Mouse (Mus musculus) liver, adult (tissue): ENCODE results near the gene Serpinb2.

Source experiments
- GATA4 ChIP-seq: IDR thresholded peaks from 2 replicates; pipeline ENCODE4 v1.6.1; 2014; ENCODE audit warnings: mild to moderate bottlenecking, low read length; ENCODE audit not compliant: insufficient replicate concordance

The Serpinb2 gene

DNA sequence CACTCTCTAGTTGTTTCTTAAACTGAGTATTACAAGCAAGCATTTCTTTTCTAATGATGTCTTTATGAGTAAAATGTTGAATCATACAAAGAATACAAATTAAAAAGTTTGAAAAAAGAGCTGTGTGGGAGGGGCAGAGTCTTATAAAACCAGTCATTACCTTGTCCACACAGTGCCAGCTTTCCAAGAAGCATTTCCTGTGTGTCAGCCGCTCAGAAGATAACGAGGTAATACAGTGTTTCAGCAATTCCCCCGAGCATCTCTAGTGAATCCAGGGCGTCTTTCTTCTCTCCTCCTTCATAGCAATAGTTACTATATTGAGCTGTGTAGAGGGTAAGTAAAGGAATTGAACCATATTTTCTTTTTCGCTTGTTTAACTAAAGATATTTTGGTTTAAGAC is at the start of gene Serpinb2:
Serpinb2 (plus strand) TSS at position 172 of the 400 bp plus-strand sequence.
- TF ChIP-seq GATA4, result no peak

DNA sequence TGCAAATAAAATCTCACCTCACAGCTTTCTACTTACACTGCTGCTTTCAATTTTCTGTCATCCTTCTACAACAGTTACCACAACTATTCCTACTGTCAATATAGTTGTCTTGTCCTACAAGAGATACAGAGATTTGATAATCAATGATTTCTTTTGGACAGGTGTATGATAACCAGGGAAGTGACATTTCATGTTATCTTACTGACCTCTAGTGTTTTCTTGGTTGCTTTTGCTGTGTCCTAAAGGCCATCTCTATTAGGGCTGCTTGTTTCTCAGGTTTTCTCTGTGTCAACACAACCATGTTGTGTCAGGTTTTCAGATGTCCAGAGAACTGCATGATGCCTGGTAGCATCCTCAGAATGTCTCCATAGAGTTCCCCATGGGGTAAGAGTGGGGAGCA is 31.3 kb upstream of the Serpinb2 start:
- TF ChIP-seq GATA4, result no peak

DNA sequence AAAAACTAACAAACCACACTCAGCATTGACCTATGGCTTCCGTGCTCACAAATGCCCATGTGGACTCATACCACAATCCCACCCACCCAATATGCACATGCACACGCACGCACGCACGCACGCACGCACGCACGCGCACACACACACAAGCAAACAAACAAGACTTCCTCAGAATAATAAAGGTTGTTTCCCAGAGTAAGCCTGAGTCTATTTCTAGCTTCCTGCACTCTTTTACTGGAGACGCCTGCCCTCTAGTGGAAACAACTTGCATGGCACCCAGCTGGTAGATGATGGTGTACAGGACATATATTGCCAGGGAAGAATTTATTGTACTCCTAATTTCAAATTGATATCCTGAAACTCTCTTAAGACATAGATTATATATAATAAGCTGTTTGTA is 29.8 kb upstream of the Serpinb2 start:
- TF ChIP-seq GATA4, result no peak

DNA sequence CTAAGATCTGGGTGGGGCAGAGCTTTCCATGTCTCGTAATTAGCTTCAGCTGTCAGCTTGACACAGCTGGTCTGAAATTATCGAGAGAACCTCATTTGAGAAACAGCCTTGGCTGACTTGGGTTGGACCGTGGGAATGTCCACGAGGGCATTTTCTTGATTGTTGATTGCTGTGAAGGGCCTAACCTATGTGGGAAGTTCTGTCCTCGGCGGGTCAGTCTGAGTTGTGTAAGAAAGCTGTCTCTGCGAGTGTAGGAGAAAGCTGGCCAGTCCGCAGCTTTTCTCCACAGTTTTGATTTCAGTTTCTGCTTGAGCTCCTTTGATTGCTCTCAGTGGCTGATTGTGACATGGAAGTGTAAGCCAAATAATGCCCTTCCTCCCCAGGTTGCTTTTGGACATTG is 21.6 kb upstream of the Serpinb2 start:
- no peak for TF ChIP-seq GATA4

DNA sequence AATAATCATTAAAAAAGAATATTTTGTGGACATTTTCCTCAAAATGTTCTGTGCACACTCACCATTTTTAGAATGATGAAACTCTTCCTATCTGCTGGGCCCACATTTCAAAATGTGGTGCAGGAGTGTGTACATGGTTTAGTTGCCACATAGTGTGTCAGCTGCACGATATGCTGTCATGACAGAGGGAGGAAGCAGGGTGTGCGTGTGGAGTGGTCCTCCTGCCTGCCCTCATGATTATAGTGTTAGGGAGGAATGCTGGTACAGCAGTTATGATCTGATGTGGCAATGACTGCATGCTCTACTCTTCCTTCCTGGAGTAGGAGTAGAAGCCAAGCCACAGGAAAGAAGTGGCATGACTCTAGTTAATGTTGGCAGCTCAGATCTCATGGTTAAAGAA is 14.4 kb upstream of the Serpinb2 start:
- no peak for TF ChIP-seq GATA4

DNA sequence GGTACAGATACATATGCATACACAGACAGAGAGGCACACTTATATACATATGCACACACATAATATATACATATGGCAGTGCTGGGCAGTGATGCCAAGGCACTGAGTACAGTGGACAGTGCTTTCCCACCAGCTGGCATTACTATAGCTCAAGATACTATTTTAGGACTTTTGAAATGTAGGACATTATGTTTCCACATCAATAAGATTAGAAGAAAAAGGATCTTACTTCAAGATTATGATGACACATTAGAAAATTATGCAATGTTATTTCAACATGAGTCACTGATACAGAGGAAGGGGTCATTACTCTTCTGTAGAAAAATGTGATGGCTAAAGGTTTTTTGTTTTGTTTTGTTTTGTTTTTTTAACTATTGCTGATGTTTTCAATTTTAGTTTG is 9.2 kb upstream of the Serpinb2 start:
- TF ChIP-seq GATA4, result no peak

DNA sequence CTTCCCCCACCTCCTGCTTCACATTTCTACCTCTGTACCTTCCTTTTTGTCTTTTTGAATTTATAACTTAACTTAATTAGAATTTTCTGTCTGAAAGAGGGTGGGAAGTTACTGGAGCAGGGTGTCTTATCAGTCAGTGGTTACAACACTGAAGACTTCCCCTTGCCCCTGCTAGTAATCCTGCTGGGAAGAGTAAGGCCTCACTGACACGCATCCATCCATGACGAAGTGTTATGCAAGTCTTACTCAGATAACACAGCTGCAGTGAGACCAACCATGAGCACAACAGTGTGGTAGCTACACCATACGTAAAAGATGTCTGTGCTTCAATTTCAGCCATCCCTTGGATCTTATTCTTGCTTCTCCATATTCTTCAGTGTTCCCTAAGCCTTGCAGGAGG is 7.9 kb upstream of the Serpinb2 start:
- no peak for TF ChIP-seq GATA4

DNA sequence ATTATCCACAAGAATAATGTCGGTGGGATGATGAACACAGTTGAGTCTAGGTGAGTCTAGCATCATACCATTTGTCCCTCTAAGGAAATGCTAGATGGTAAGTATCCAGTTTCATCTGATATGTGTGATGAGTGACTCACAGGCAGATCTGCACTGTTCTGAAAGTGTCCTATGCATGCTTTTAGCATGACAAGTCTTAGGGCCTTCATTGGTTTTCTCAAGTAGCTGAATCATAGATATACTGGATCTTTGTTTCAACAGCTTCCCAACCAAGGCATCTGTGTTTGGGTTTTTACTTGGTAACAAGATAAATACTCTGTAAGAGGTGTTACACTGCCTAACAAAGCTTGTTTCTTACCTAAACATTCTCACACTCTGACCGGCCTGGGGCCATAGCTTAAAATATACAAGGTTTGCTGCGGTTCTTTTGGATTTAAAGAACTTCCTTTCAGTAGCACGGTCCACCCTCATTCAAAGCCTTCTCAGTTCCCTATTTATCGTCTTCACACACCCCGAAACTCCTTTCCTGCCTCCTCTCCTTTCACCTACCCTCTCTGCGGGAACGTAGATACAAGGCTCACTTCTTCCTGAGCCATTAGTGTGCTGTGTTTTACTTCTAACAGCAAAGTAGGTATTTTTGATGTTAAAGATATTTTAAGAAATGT is 5.2 kb upstream of the Serpinb2 start:
- TF ChIP-seq GATA4, result no peak

DNA sequence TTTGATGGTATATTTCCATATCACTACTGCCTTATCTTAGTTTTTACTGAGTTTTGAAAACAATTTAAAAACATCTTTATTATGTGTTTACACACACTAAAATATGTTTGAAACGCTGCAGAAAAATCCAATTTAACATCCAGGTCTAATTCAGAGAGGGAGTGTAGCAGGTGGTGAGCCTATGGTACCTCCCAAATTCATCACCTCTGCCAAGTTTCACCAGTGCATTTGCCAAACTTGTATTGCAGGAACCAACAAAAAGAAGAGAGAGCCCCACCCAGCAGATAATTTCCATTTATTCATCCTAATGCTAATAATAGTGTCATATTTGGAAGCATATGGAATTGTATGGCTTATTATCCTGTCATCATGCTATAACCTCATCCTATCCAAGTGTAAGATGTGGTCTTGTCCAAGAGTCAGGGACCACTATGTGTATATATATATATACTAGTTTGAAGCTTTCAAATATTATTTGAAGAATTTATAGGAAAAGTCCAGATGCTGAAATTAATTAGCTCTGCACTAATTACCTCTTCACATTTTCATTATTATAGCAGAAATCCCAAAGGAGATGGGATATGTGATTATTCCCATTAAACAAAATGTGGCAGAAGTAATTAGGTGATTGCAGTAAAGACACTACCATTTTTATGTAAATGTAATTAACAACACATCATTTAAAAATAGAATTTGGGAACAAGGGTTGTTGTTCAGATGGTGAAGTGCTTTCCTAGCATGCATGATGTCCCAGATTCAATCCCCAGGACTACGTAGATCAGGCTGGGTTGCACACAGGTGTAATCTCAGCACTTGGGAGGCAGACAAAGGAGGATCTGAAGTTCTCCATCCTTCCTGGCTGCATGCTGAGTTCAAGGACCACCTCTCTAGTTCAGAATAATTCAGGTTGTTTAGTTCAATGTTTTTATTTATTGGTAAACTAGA is 1.2 kb downstream of the Serpinb2 start:
- no peak for TF ChIP-seq GATA4

DNA sequence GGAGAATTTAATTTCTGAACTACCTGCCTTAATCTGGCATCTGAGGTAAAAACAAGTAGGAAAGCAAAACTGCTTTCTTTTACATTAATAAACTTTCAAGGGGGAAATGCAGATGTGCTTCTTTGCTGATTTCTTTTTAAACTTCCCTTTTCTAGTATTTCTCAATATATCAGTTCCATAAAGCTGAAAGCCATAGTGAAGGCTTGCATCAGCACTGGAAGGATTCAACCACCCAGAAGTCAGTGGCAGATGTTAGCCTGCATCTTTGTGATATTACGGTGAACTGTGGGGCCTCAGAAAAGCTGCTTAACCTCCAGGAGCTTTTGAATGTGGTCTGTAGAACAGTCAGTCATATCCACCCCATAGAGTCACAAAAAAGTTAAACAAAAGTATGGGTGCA is 2.3 kb downstream of the Serpinb2 start:
- no peak for TF ChIP-seq GATA4

DNA sequence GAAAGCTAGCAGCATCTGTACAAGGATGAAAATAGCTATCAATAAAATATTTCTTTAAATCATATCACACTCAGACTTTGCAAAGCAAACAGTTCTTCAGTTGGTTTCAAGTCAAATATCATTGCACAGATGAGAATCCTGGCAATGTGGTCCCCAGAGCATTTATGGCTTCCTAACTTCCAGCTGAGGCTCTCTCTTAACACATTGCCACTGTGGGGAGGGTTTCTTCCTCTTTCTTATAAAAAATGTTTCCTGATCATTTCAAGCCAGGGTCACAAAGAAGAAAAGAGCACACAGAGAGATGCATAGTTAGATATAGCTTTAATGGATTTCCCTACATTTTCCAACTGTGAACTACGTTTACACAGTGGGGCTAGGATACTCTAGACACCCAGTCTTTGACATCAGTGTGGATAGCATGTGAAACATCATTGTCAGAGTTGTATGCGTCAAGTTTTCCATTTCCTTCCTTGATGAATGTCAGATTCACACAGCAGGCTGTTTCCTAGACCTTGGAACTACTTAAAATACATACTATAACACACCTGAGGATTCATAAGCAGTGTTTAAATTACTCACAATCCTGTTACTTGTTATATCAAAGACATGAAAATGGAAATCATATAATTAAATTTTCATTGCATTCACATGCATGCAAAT is 4.7 kb downstream of the Serpinb2 start:
- no peak for TF ChIP-seq GATA4

DNA sequence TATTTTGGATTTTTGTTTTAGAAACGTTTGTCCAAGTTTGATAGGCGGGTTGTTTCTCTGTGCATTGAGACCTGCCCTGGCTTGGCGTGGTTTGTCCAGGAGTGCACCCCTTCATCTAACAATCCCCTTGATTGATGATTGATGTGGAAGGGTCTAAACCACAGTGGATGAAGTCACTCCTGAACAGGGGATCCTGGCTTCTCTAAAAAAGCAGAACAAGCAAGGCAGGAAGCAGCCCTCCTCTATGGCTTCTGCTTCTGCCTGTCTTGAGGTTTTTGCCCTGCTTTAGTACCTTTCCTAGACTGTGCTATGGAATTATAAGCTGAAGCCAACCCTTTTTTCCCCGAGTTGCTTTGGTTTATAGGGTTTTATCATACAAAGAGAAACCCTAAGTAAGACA is 14.4 kb downstream of the Serpinb2 start:
- TF ChIP-seq GATA4, result no peak

DNA sequence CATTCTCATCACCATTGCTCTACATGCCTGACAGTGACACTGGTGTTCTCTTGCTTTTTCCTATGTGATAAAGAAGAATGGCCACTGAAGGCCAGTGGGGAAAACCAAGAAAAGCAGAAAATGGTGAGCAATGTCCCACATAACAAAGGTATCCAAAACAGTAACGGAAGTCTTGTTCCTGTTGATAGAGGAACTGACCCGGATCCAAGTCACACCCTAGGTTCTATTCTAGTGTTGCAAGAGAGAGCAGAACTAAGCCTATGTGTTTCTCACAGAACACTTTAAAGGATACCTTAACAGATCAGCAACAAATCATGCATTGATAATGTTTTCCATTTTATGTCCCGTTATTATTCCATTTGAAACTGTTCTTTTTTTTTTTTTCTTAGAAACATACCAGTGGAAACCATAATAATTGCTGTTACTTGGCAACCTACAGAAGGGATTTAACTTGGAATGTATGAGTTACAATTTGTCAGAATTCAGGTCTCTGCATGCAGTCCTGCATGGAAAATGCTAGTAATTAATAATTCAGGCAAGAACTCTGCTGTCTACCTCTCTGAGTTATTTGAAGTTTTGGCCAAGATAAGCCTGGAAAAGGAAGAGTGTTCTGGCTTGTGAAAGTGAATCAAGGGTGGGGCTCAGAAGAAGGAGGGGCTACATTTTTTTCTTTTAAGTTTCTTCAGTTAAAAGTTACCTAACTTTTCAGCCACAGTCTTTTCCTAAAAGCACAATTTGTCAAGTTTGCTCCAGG is 17.3 kb downstream of the Serpinb2 start:
- no peak for TF ChIP-seq GATA4

DNA sequence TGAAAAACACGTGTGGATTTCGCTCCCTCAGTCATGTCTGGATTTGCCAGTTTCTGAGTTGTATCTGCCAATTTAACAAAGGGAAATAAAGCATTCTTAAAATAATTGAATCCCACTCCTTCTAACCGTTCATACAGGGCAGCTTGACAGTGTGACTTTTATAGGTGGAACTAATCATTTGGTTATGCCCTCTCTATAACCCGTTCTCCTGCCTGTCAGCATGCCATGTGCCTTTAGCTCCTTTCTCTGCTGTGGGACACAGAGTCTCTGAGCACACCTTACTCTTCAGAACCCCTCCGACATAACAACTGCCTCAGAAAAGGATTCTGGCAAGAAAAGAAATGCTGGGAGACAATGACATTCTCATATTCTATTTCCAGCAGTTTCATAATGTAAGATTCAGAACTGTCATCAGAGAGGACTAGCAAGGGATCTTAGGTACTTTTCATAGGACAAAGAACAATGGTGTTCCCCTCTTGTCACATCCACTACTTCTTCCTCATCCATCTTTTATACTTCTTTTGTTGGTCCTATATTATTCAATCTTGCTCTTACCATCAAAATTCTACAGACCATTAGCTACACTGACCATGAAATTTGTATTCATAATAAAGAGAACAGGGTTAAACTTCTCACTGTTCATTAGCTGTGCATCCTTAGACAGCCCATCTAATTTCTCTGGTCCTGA is 18.3 kb downstream of the Serpinb2 start:
- no peak for TF ChIP-seq GATA4

DNA sequence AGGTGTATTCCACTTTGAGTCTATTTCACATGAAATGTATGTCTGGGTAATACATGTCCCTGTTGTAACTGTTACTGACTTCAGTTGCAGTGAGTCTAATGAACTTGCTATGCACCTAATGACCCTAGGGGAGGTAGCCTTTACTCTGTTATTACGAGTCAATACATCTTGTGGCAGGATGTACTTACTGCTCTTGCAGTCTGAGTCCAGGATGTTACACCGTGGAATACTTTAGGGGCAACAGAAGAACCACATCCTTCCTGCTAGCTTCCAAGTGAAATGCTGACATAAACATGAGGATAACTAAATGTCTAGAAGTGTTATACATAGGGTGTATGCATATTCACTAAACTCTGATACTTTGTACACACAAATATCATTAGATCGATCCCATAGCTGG is 22.5 kb downstream of the Serpinb2 start:
- no peak for TF ChIP-seq GATA4
